Mouse (Mus musculus) cortical plate, adult 2 months (tissue): ENCODE measurements around the gene Mier3.

ENCODE experiments used
- CTCF ChIP-seq: fragments of 200-500 bp; IDR thresholded peaks from 2 replicates; pipeline ENCODE4 v1.5.1; 2011; ENCODE audit warnings: mild to moderate bottlenecking, control low read depth, low read length; ENCODE audit not compliant: insufficient read depth; ENCODE audit errors: extremely low read depth
- POLR2A ChIP-seq: fragments of 200-500 bp; IDR thresholded peaks from 2 replicates; pipeline ENCODE4 v1.6.1; 2011; ENCODE audit warnings: mild to moderate bottlenecking, low read length, control low read depth; ENCODE audit not compliant: insufficient read depth; ENCODE audit errors: extremely low read depth

- no peak for TF ChIP-seq POLR2A
- no peak for TF ChIP-seq CTCF
Observed at GRCm38 (mm10) chr13:111647279-111647678, 33.5 kb upstream of the Mier3 start.
